Mouse (Mus musculus): ENCODE results near the gene Itpr3. TPM values are rescaled to one million over a fixed set of nuclear protein-coding genes. Genes with fewer than 3 reads are reported as not detected.

Gene Itpr3
- total and polyA plus RNA-seq, 2 experiments: 1.0 to 1.5 TPM

DNA sequence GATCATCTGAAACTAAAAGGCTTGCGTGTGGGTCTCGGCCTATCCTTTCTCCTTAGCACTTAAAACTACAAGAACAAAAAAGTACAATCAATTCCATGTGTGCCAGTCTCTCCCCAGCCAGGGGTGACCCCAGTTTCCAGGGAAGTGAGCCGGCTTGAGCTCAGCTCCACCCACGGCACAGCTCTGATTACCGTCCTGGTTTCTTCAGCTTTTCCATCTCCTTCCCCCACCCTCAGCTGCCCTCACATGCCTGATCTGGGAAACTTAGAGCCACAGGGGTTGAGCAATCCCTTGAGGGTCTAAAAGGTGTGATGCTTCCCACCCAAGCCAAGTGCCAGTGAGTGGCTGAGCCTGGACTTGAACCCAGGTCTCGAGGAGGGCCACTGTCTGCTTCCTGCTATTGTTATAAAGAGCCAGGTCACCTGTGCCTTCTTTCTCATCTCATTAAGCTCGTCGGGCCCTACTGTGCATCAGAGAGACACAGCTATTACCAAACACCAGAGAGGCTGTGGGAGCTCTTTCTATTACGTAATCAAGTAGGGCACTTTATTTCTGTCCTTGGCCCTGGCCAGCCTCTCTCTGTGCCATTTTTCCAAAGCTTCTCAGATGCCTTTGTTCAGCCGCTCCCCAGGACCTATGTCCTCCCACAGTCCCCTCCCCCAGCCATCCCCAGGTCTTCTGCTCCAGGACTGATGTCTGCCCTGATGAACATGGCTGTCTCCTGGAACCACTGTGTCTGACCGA, 113.0 kb downstream of the Itpr3 start:
- Histone ChIP-seq H3K79me2 (ENCODE audit: control insufficient read depth, insufficient read depth, low read length) (no peaks in the 10 kb centered on the region), H3K36me3 (ENCODE audit: control insufficient read depth, insufficient read depth, low read length) (no peaks in the 10 kb centered on the region), H3K27me3 (ENCODE audit: control insufficient read depth, insufficient read depth, low read length) (no peaks in the 10 kb centered on the region), H3K4me1 (ENCODE audit: control insufficient read depth, insufficient read depth, low read length) (no peaks in the 10 kb centered on the region), H3K9ac (ENCODE audit: low read depth, low read length) (no peak overlapping the region), H3K4me3 (ENCODE audit: insufficient read depth, low read depth, low read length) (no peak overlapping the region), H3K27ac (replicated peaks; ENCODE audit: insufficient read depth, low read depth, low read length) (no peak overlapping the region)
- DNase-seq (ENCODE audit: extremely low read depth, low read depth, low spot score): no peak
- 64% methylated on average over 11 of the region's 11 CpGs for WGBS
- TF ChIP-seq CTCF (IDR thresholded peaks at IDR 0.05; ENCODE audit: low read depth, low read length) (no peak), POLR2A (IDR thresholded peaks at IDR 0.05; ENCODE audit: extremely low read depth, insufficient read depth, low read length) (no peak)

DNA sequence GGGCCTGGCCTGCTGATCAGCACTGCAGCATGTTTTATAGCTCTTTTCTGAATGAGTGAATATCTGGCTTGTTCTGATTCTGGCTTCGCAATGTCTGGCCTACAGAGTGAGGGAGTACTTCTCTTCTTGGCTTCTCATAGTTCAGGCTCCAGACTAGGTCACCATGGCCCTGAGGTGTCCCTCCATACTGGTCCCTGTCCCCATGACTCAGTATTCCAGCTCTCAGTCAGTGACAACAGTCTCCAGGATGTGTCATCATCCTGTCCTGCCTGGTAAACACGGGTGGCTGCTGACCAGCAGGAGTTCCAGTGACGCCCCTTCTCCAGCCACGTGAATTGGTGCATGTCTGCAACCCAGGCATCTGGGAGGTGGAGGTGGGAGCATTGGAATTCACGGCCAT, 114.0 kb downstream of the Itpr3 start:
- Histone ChIP-seq H3K27me3 (ENCODE audit: control insufficient read depth, insufficient read depth, low read length) (no peaks in the 10 kb centered on the region), H3K79me2 (ENCODE audit: control insufficient read depth, insufficient read depth, low read length) (no peaks in the 10 kb centered on the region), H3K4me3 (ENCODE audit: insufficient read depth, low read depth, low read length) (no peak overlapping the region), H3K4me1 (ENCODE audit: control insufficient read depth, insufficient read depth, low read length) (no peaks in the 10 kb centered on the region), H3K36me3 (ENCODE audit: control insufficient read depth, insufficient read depth, low read length) (no peaks in the 10 kb centered on the region), H3K27ac (replicated peaks; ENCODE audit: insufficient read depth, low read depth, low read length) (no peak overlapping the region), H3K9ac (ENCODE audit: low read depth, low read length) (no peak overlapping the region)
- DNase-seq (ENCODE audit: extremely low read depth, low read depth, low spot score): no peak
- no peak for TF ChIP-seq CTCF (IDR thresholded peaks at IDR 0.05; ENCODE audit: low read depth, low read length)
- TF ChIP-seq POLR2A (IDR thresholded peaks at IDR 0.05; ENCODE audit: extremely low read depth, insufficient read depth, low read length): no peak
- 73% methylated on average over 5 of the region's 5 CpGs for WGBS

Other genes with a start within 250 kb of the Itpr3 start
- not detected in 2 replicates for gene Nkx2-5, start 212.3 kb upstream of the Itpr3 start, total RNA-seq (2014; rRNA removed)
- gene Nkx2-5, start 212.3 kb upstream of the Itpr3 start, polyA plus RNA-seq (2012; rRNA removed): not detected in 2 replicates
- gene Kifc5b, start 140.2 kb upstream of the Itpr3 start, total RNA-seq (2014; rRNA removed): 0.47 and 0.55 TPM in 2 replicates
- 0.45 and 0.50 TPM in 2 replicates for gene Kifc5b, start 140.2 kb upstream of the Itpr3 start, polyA plus RNA-seq (2012; rRNA removed)
- 4.2 and 5.6 TPM in 2 replicates for gene Phf1, start 124.3 kb upstream of the Itpr3 start, total RNA-seq (2014; rRNA removed)
- gene Phf1, start 124.3 kb upstream of the Itpr3 start, polyA plus RNA-seq (2012; rRNA removed): 22.0 and 35.0 TPM in 2 replicates
- gene Cuta, start 117.7 kb upstream of the Itpr3 start, total RNA-seq (2014; rRNA removed): 19.6 and 21.4 TPM in 2 replicates
- gene Cuta, start 117.7 kb upstream of the Itpr3 start, polyA plus RNA-seq (2012; rRNA removed): 126 and 129 TPM in 2 replicates
- gene Syngap1, start 116.1 kb upstream of the Itpr3 start, total RNA-seq (2014; rRNA removed): 0.92 and 0.94 TPM in 2 replicates
- gene Syngap1, start 116.1 kb upstream of the Itpr3 start, polyA plus RNA-seq (2012; rRNA removed): 1.3 and 2.3 TPM in 2 replicates
- gene Zbtb9, start 84.1 kb upstream of the Itpr3 start, total RNA-seq (2014; rRNA removed): 3.3 and 4.1 TPM in 2 replicates
- 3.6 and 4.6 TPM in 2 replicates for gene Zbtb9, start 84.1 kb upstream of the Itpr3 start, polyA plus RNA-seq (2012; rRNA removed)
- gene Bak1, start 28.3 kb upstream of the Itpr3 start, total RNA-seq (2014; rRNA removed): 5.1 and 5.6 TPM in 2 replicates
- gene Bak1, start 28.3 kb upstream of the Itpr3 start, polyA plus RNA-seq (2012; rRNA removed): 21.6 and 23.1 TPM in 2 replicates
- gene Uqcc2, start 76.6 kb downstream of the Itpr3 start, total RNA-seq (2014; rRNA removed): 115 and 135 TPM in 2 replicates
- gene Uqcc2, start 76.6 kb downstream of the Itpr3 start, polyA plus RNA-seq (2012; rRNA removed): 78.9 and 101 TPM in 2 replicates
- 0.13 TPM in 1 of 2 replicates, not detected in the other for gene Ip6k3, start 110.5 kb downstream of the Itpr3 start, total RNA-seq (2014; rRNA removed)
- not detected in 2 replicates for gene Ip6k3, start 110.5 kb downstream of the Itpr3 start, polyA plus RNA-seq (2012; rRNA removed)
- 15.1 and 17.8 TPM in 2 replicates for gene Lemd2, start 147.2 kb downstream of the Itpr3 start, total RNA-seq (2014; rRNA removed)
- gene Lemd2, start 147.2 kb downstream of the Itpr3 start, polyA plus RNA-seq (2012; rRNA removed): 34.8 and 45.1 TPM in 2 replicates